Mouse (Mus musculus) mouse embryonic stem cell (cell line): ENCODE results near the gene Cdk16.

Experiments used
- in situ Hi-C, 2 experiments: fragments of 300-500 bp; cut with MboI; formaldehyde crosslinking; loops; 1 replicate in 1 of 2; 3 replicates in 1 of 2; pipeline ENCODE4 v1.14.3; 2019 to 2020; ENCODE audit warnings: low sequenced_read_pairs in 2 of 2, low pct_unique_long_range_greater_than_20kb in 1 of 2, mixed read lengths in 1 of 2; ENCODE audit not compliant: unreplicated experiment in 1 of 2

Cdk16 gene

GRCm38 (mm10) chrX:20687519-20688067, at the start of gene Cdk16:
Cdk16 (plus strand) TSS chrX:20687954.
- in situ Hi-C loops = no loop called here

GRCm38 (mm10) chrX:20638141-20638540, 49.6 kb upstream of the Cdk16 start:
- in situ Hi-C loops = no loop called here

GRCm38 (mm10) chrX:20644780-20645179, 43.0 kb upstream of the Cdk16 start:
- in situ Hi-C loops = no loop called here

GRCm38 (mm10) chrX:20657593-20657992, 30.2 kb upstream of the Cdk16 start:
- in situ Hi-C loops = no loop called here

- in situ Hi-C loops = no loop called here
Measured at GRCm38 (mm10) chrX:20658026-20658652, 29.6 kb upstream of the Cdk16 start, which contains the start of gene Uba1. Uba1 (plus strand) TSS chrX:20658326.

- in situ Hi-C loops = no loop called here
Measured at GRCm38 (mm10) chrX:20658891-20659406, 28.8 kb upstream of the Cdk16 start.

- in situ Hi-C loops = loop anchor here (10.0 kb wide), 2 partner anchors 112 to 132 kb away; partner anchors contain the start of gene Araf (in 1 of the 2)
Measured at GRCm38 (mm10) chrX:20662317-20662715, 25.4 kb upstream of the Cdk16 start.

- in situ Hi-C loops = loop anchor here (10.0 kb wide), 2 partner anchors 112 to 132 kb away; partner anchors contain the start of gene Araf (in 1 of the 2)
Measured at GRCm38 (mm10) chrX:20662716-20663443, 24.9 kb upstream of the Cdk16 start.

- in situ Hi-C loops = loop anchor here (10.0 kb wide), 2 partner anchors 111 to 131 kb away; partner anchors contain the start of gene Araf (in 1 of the 2)
Measured at GRCm38 (mm10) chrX:20663444-20663790, 24.3 kb upstream of the Cdk16 start.

- in situ Hi-C loops = no loop called here
Measured at GRCm38 (mm10) chrX:20688068-20688547, 354 bp downstream of the Cdk16 start.

GRCm38 (mm10) chrX:20688615-20689014, 861 bp downstream of the Cdk16 start:
- in situ Hi-C loops = no loop called here

- in situ Hi-C loops = no loop called here
Measured at GRCm38 (mm10) chrX:20691566-20691965, 3.8 kb downstream of the Cdk16 start.

GRCm38 (mm10) chrX:20692616-20693015, 4.9 kb downstream of the Cdk16 start:
- in situ Hi-C loops = no loop called here

GRCm38 (mm10) chrX:20695842-20696241, 8.1 kb downstream of the Cdk16 start:
- in situ Hi-C loops = no loop called here

GRCm38 (mm10) chrX:20703741-20704290, 16.1 kb downstream of the Cdk16 start, which contains the start of gene Usp11:
Usp11 (plus strand) TSS chrX:20703906.
- in situ Hi-C loops = no loop called here

GRCm38 (mm10) chrX:20704295-20705082, 16.7 kb downstream of the Cdk16 start:
- in situ Hi-C loops = no loop called here

GRCm38 (mm10) chrX:20705083-20705402, 17.3 kb downstream of the Cdk16 start:
- in situ Hi-C loops = no loop called here

GRCm38 (mm10) chrX:20728681-20729080, 40.9 kb downstream of the Cdk16 start:
- in situ Hi-C loops = no loop called here
